Mouse (Mus musculus) adrenal gland, adult 8-10 months (tissue): ENCODE data around the gene Olfr378. TPM values are rescaled to one million over a fixed set of nuclear protein-coding genes. Genes with fewer than 3 reads are reported as not detected.

Experiments
- DNase-seq: peaks from one replicate; pipeline ENCODE4 v3.0.0; 2022
- total RNA-seq, 4 experiments: library from RNA; stranded (reverse); gene quantifications; 2 replicates each; pipeline ENCODE4 v1.2.4; 2022

The Olfr378 gene
- total RNA-seq, result not detected

GRCm38 (mm10) chr11:73428377-73428776, at the start of gene Olfr378:
Olfr378 (minus strand) TSS chr11:73428477.
- DNase-seq, result no peak

GRCm38 (mm10) chr11:73457408-73457807, 29.1 kb upstream of the Olfr378 start, which contains the start of gene Olfr380:
Olfr380 (minus strand) TSS chr11:73457508.
- DNase-seq, result no peak

GRCm38 (mm10) chr11:73399514-73399913, 28.8 kb downstream of the Olfr378 start, which contains the start of gene Olfr1:
Olfr1 (minus strand) TSS chr11:73399614.
- no peak for DNase-seq

- DNase-seq, result no peak
Measured at GRCm38 (mm10) chr11:73395374-73395773, 32.9 kb downstream of the Olfr378 start.

Other genes starting within 250 kb of the Olfr378 start
- gene Ctns, start 229.4 kb downstream of the Olfr378 start, total RNA-seq, result 10 to 100 TPM; 15.3 to 26.2 (median 20.2) TPM
- 10 to 100 TPM; 12.0 to 19.3 (median 14.2) TPM for gene Shpk, start 229.0 kb downstream of the Olfr378 start, total RNA-seq
- gene Trpv1, start 194.2 kb downstream of the Olfr378 start, total RNA-seq, result under 1 TPM in 2 of 4 experiments, not detected in 2; 0.20 to 0.81 TPM
- gene Trpv3, start 161.1 kb downstream of the Olfr378 start, total RNA-seq, result under 1 TPM; 0.08 to 0.15 (median 0.14) TPM
- 10 to 100 TPM in 1 of 4 experiments, 1 to 10 TPM in 3; 5.7 to 12.9 (median 7.3) TPM for gene Aspa, start 98.9 kb downstream of the Olfr378 start, total RNA-seq
- gene Gm49340, start 98.7 kb downstream of the Olfr378 start, total RNA-seq, result not detected
- gene Spata22, start 98.7 kb downstream of the Olfr378 start, total RNA-seq, result under 1 TPM in 3 of 4 experiments, not detected in 1; 0.38 to 0.67 (median 0.52) TPM
- not detected for gene Olfr20, start 77.7 kb downstream of the Olfr378 start, total RNA-seq
- gene Olfr376, start 57.2 kb downstream of the Olfr378 start, total RNA-seq, result not detected
- not detected for gene Olfr1, start 28.9 kb downstream of the Olfr378 start, total RNA-seq
- gene Olfr380, start 29.0 kb upstream of the Olfr378 start, total RNA-seq, result not detected
- not detected for gene Olfr381, start 63.1 kb upstream of the Olfr378 start, total RNA-seq
- not detected for gene Olfr382, start 88.7 kb upstream of the Olfr378 start, total RNA-seq
- gene Olfr385, start 164.5 kb upstream of the Olfr378 start, total RNA-seq, result not detected
- under 1 TPM in 1 of 4 experiments, not detected in 3; 0.31 TPM for gene Olfr384, start 170.1 kb upstream of the Olfr378 start, total RNA-seq